Mouse (Mus musculus): ENCODE data around the gene Ints1. TPM values are rescaled to one million over a fixed set of nuclear protein-coding genes. Genes with fewer than 3 reads are reported as not detected.

Ints1 gene
- polyA plus RNA-seq, 1 experiment from 2014 or later = 19.8 TPM

GRCm38 (mm10) chr5:139799801-139800590 lies 24.5 kb upstream of the Ints1 start:
- Histone ChIP-seq H3K4me1 (ENCODE audit: control insufficient read depth in 2 of 2, insufficient read depth in 2 of 2, low read length in 2 of 2) (peaks cover 54 to 75% of the 10 kb centered on the region in 2 experiments), H3K4me3 (ENCODE audit: control insufficient read depth in 1 of 2, insufficient read depth in 1 of 2, low read depth in 1 of 2, low read length in 2 of 2) (no peak overlapping the region), H3K9me3 (ENCODE audit: control insufficient read depth, low read length) (no peaks in the 10 kb centered on the region), H3K27me3 (ENCODE audit: control insufficient read depth, insufficient read depth, low read length) (no peaks in the 10 kb centered on the region), H3K36me3 (ENCODE audit: control insufficient read depth, insufficient read depth, low read length) (peaks cover 40% of the 10 kb centered on the region), H3K4me2 (ENCODE audit: low read length) (no peak overlapping the region), H3K27ac (replicated peaks in 1 of 2; ENCODE audit: control insufficient read depth in 1 of 2, insufficient read depth in 1 of 2, low read depth in 2 of 2, low read length in 2 of 2) (0 out of 4 replicates have a peak overlapping the region, but pooled peaks of 1 of the 2 experiments have one; percentile 37), H3K9ac (ENCODE audit: low read length) (no peak overlapping the region)
- 89% methylated on average over 33 of the region's 33 CpGs for WGBS
- ATAC-seq (ENCODE audit: insufficient number of reproducible peaks, insufficient read depth, low FRiP score, low read depth) = no peak

- ATAC-seq (ENCODE audit: insufficient number of reproducible peaks, insufficient read depth, low FRiP score, low read depth) = no peak
- no peak overlapping the region for H3K4me3 ChIP-seq (ENCODE audit: control insufficient read depth in 1 of 2, insufficient read depth in 1 of 2, low read depth in 1 of 2, low read length in 2 of 2)
- H3K4me2 ChIP-seq (ENCODE audit: low read length) = peak overlapping the region; percentile 58; the same call in 1 of the 2 replicates
- H3K36me3 ChIP-seq (ENCODE audit: control insufficient read depth, insufficient read depth, low read length) = peaks cover 40% of the 10 kb centered on the region
- H3K27me3 ChIP-seq (ENCODE audit: control insufficient read depth, insufficient read depth, low read length) = no peaks in the 10 kb centered on the region
- H3K9ac ChIP-seq (ENCODE audit: low read length) = peak overlapping the region; percentile 38; the same call in 1 of the 2 replicates
- WGBS = 87% methylated on average over 9 of the region's 9 CpGs
- H3K9me3 ChIP-seq (ENCODE audit: control insufficient read depth, low read length) = no peaks in the 10 kb centered on the region
- peak overlapping the region in 1 of 2 experiments; percentile 94; a peak in 1 of 4 replicates for H3K27ac ChIP-seq (replicated peaks in 1 of 2; ENCODE audit: control insufficient read depth in 1 of 2, insufficient read depth in 1 of 2, low read depth in 2 of 2, low read length in 2 of 2)
- H3K4me1 ChIP-seq (ENCODE audit: control insufficient read depth in 2 of 2, insufficient read depth in 2 of 2, low read length in 2 of 2) = peaks cover 57 to 76% of the 10 kb centered on the region in 2 experiments
Measured at GRCm38 (mm10) chr5:139799041-139799440, 23.6 kb upstream of the Ints1 start.

GRCm38 (mm10) chr5:139798168-139798900 lies 22.9 kb upstream of the Ints1 start:
- peak overlapping the region; percentile 20 to 23; a peak in 2 of 4 replicates for H3K4me3 ChIP-seq (ENCODE audit: control insufficient read depth in 1 of 2, insufficient read depth in 1 of 2, low read depth in 1 of 2, low read length in 2 of 2)
- H3K9ac ChIP-seq (ENCODE audit: low read length) = peak overlapping the region; percentile 65
- H3K9me3 ChIP-seq (ENCODE audit: control insufficient read depth, low read length) = no peaks in the 10 kb centered on the region
- H3K4me1 ChIP-seq (ENCODE audit: control insufficient read depth in 2 of 2, insufficient read depth in 2 of 2, low read length in 2 of 2) = peaks cover 56 to 76% of the 10 kb centered on the region in 2 experiments
- peaks cover 40% of the 10 kb centered on the region for H3K36me3 ChIP-seq (ENCODE audit: control insufficient read depth, insufficient read depth, low read length)
- H3K27me3 ChIP-seq (ENCODE audit: control insufficient read depth, insufficient read depth, low read length) = no peaks in the 10 kb centered on the region
- ATAC-seq (ENCODE audit: insufficient number of reproducible peaks, insufficient read depth, low FRiP score, low read depth) = no peak
- peak overlapping the region; percentile 58 for H3K4me2 ChIP-seq (ENCODE audit: low read length)
- H3K27ac ChIP-seq (replicated peaks in 1 of 2; ENCODE audit: control insufficient read depth in 1 of 2, insufficient read depth in 1 of 2, low read depth in 2 of 2, low read length in 2 of 2) = peak overlapping the region; percentile 94
- 42% methylated on average over 12 of the region's 12 CpGs for WGBS

- Histone ChIP-seq H3K9me3 (ENCODE audit: control insufficient read depth, low read length) (no peaks in the 10 kb centered on the region), H3K4me3 (ENCODE audit: control insufficient read depth in 1 of 2, insufficient read depth in 1 of 2, low read depth in 1 of 2, low read length in 2 of 2) (peak overlapping the region; percentile 23 to 27; a peak in 3 of 4 replicates), H3K4me2 (ENCODE audit: low read length) (peak overlapping the region; percentile 58), H3K27ac (replicated peaks in 1 of 2; ENCODE audit: control insufficient read depth in 1 of 2, insufficient read depth in 1 of 2, low read depth in 2 of 2, low read length in 2 of 2) (peak overlapping the region; percentile 94), H3K4me1 (ENCODE audit: control insufficient read depth in 2 of 2, insufficient read depth in 2 of 2, low read length in 2 of 2) (peaks cover 62 to 77% of the 10 kb centered on the region in 2 experiments), H3K27me3 (ENCODE audit: control insufficient read depth, insufficient read depth, low read length) (no peaks in the 10 kb centered on the region), H3K9ac (ENCODE audit: low read length) (peak overlapping the region; percentile 75), H3K36me3 (ENCODE audit: control insufficient read depth, insufficient read depth, low read length) (peaks cover 37% of the 10 kb centered on the region)
- ATAC-seq (ENCODE audit: insufficient number of reproducible peaks, insufficient read depth, low FRiP score, low read depth) = peak; percentile 55
- 18% methylated on average over 11 of the region's 11 CpGs for WGBS
Measured at GRCm38 (mm10) chr5:139797473-139798167, 22.1 kb upstream of the Ints1 start.

GRCm38 (mm10) chr5:139796900-139797299 lies 21.4 kb upstream of the Ints1 start:
- peaks cover 66 to 84% of the 10 kb centered on the region in 2 experiments for H3K4me1 ChIP-seq (ENCODE audit: control insufficient read depth in 2 of 2, insufficient read depth in 2 of 2, low read length in 2 of 2)
- WGBS = 2% methylated on average over 13 of the region's 13 CpGs
- peaks cover 30% of the 10 kb centered on the region for H3K36me3 ChIP-seq (ENCODE audit: control insufficient read depth, insufficient read depth, low read length)

GRCm38 (mm10) chr5:139796001-139796620 lies 20.6 kb upstream of the Ints1 start:
- H3K36me3 ChIP-seq (ENCODE audit: control insufficient read depth, insufficient read depth, low read length) = peaks cover 23% of the 10 kb centered on the region
- ATAC-seq (ENCODE audit: insufficient number of reproducible peaks, insufficient read depth, low FRiP score, low read depth) = no peak
- H3K4me1 ChIP-seq (ENCODE audit: control insufficient read depth in 2 of 2, insufficient read depth in 2 of 2, low read length in 2 of 2) = peaks cover 66 to 83% of the 10 kb centered on the region in 2 experiments
- H3K9me3 ChIP-seq (ENCODE audit: control insufficient read depth, low read length) = no peaks in the 10 kb centered on the region
- H3K4me2 ChIP-seq (ENCODE audit: low read length) = peak overlapping the region; percentile 58
- peak overlapping the region in 1 of 2 experiments; percentile 27; a peak in 1 of 4 replicates for H3K4me3 ChIP-seq (ENCODE audit: control insufficient read depth in 1 of 2, insufficient read depth in 1 of 2, low read depth in 1 of 2, low read length in 2 of 2)
- H3K27me3 ChIP-seq (ENCODE audit: control insufficient read depth, insufficient read depth, low read length) = no peaks in the 10 kb centered on the region
- peak overlapping the region; percentile 75 for H3K9ac ChIP-seq (ENCODE audit: low read length)
- 67% methylated on average over 9 of the region's 9 CpGs for WGBS
- peak overlapping the region; percentile 94 for H3K27ac ChIP-seq (replicated peaks in 1 of 2; ENCODE audit: control insufficient read depth in 1 of 2, insufficient read depth in 1 of 2, low read depth in 2 of 2, low read length in 2 of 2)

More at GRCm38 (mm10) chr5:139796900-139797299, 21.4 kb upstream of the Ints1 start:
- peak overlapping the region; percentile 58 for H3K4me2 ChIP-seq (ENCODE audit: low read length)
- no peaks in the 10 kb centered on the region for H3K9me3 ChIP-seq (ENCODE audit: control insufficient read depth, low read length)
- H3K9ac ChIP-seq (ENCODE audit: low read length) = peak overlapping the region; percentile 75
- no peaks in the 10 kb centered on the region for H3K27me3 ChIP-seq (ENCODE audit: control insufficient read depth, insufficient read depth, low read length)
- peak; percentile 74 for ATAC-seq (ENCODE audit: insufficient number of reproducible peaks, insufficient read depth, low FRiP score, low read depth)
- peak overlapping the region; percentile 27 to 28; a peak in 3 of 4 replicates for H3K4me3 ChIP-seq (ENCODE audit: control insufficient read depth in 1 of 2, insufficient read depth in 1 of 2, low read depth in 1 of 2, low read length in 2 of 2)
- H3K27ac ChIP-seq (replicated peaks in 1 of 2; ENCODE audit: control insufficient read depth in 1 of 2, insufficient read depth in 1 of 2, low read depth in 2 of 2, low read length in 2 of 2) = peak overlapping the region; percentile 94
